Mouse (Mus musculus): ENCODE measurements at regions not wholly inside any gene's neighbourhood (a gene's known extent, or its start where the extent isn't known, plus 50 kb on each side); places are given as distances from the start of the nearest gene placed in this dataset.

DNA sequence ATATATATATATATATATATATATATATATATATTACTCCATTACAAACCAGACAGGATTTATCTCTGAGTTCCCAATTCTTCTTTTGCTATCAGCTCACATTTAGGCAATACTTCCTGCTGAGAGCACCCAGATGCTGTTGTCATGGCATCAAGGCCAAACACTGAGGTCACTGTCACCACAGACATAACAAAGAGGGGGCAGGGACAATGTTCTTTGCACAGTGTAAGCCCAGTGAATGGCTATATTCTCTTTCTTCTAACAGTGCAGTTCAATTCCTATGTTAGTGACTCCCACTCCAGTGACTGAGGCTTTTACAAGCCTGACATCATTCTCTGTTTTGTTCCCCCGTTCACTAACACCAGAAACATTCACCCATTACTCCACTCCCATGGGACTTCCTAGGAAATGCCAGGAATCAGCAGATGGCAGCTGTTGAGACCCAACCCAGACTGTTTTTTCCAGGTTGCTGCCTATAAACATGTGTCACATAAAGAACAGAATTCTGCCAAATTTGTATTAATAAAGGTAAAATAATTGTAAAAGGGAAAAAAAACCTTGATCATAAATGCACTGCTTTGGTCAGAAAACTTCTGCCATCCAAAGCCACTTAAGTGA is 289.5 kb downstream of the Slc22a22 start:
- H3K27ac ChIP-seq (ENCODE audit: low read depth, low read length): no peak overlapping the region
- no peak for TF ChIP-seq CTCF (IDR thresholded peaks at IDR 0.05; ENCODE audit: low read depth)
- H3K27me3 ChIP-seq (replicated peaks; ENCODE audit: control insufficient read depth, insufficient read depth, low read length): no peaks in the 10 kb centered on the region
- no peak overlapping the region for H3K9ac ChIP-seq (ENCODE audit: low read depth, low read length)
- H3K4me3 ChIP-seq (ENCODE audit: low read depth, low read length): no peak overlapping the region
- H3K36me3 ChIP-seq (ENCODE audit: control insufficient read depth, insufficient read depth): no peaks in the 10 kb centered on the region
- 59% methylated on average over 1 of the region's 1 CpGs for WGBS
- no peak for ATAC-seq
- H3K4me1 ChIP-seq (replicated peaks; ENCODE audit: control insufficient read depth, insufficient read depth, low read length): no peaks in the 10 kb centered on the region
- no peaks in the 10 kb centered on the region for H3K9me3 ChIP-seq (ENCODE audit: control insufficient read depth)
- H3K4me2 ChIP-seq (replicated peaks; ENCODE audit: low read depth): no peak overlapping the region

DNA sequence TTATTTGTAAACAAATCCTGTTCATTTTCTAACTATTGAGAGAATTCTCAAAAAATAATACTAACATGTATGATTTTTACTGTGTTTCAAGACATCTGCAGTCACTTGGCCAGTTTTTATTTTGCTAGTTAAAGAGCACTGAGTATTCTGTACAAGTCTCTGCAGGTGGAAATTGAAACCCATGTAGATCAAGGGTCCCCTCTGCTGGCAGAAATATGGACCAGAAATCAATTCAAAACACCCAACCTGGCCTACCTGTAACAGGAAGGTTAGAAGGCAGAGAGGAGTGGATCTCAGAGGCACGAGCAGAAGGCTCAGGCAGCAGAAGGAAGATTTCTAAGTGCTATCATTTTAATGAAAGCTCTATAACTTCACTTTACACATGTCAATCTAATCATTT is 298.3 kb downstream of the Slc22a22 start:
- Histone ChIP-seq H3K4me2 (replicated peaks; ENCODE audit: low read depth) (no peak overlapping the region), H3K4me1 (replicated peaks; ENCODE audit: control insufficient read depth, insufficient read depth, low read length) (no peaks in the 10 kb centered on the region), H3K9me3 (ENCODE audit: control insufficient read depth) (no peaks in the 10 kb centered on the region), H3K4me3 (ENCODE audit: low read depth, low read length) (no peak overlapping the region), H3K36me3 (ENCODE audit: control insufficient read depth, insufficient read depth) (no peaks in the 10 kb centered on the region), H3K27ac (ENCODE audit: low read depth, low read length) (no peak overlapping the region), H3K9ac (ENCODE audit: low read depth, low read length) (no peak overlapping the region), H3K27me3 (replicated peaks; ENCODE audit: control insufficient read depth, insufficient read depth, low read length) (no peaks in the 10 kb centered on the region)
- TF ChIP-seq CTCF (IDR thresholded peaks at IDR 0.05; ENCODE audit: low read depth): peak; percentile 34
- WGBS: 44% methylated on average over 1 of the region's 1 CpGs
- ATAC-seq: no peak

GRCm38 (mm10) chr15:57172723-57173122 is 304.7 kb downstream of the Slc22a22 start:
- no peak overlapping the region for H3K9ac ChIP-seq (ENCODE audit: low read depth, low read length)
- H3K9me3 ChIP-seq (ENCODE audit: control insufficient read depth): no peaks in the 10 kb centered on the region
- no peak overlapping the region for H3K27ac ChIP-seq (ENCODE audit: low read depth, low read length)
- no peaks in the 10 kb centered on the region for H3K4me1 ChIP-seq (replicated peaks; ENCODE audit: control insufficient read depth, insufficient read depth, low read length)
- H3K4me2 ChIP-seq (replicated peaks; ENCODE audit: low read depth): no peak overlapping the region
- 26% methylated on average over 5 of the region's 5 CpGs for WGBS
- no peaks in the 10 kb centered on the region for H3K36me3 ChIP-seq (ENCODE audit: control insufficient read depth, insufficient read depth)
- H3K27me3 ChIP-seq (replicated peaks; ENCODE audit: control insufficient read depth, insufficient read depth, low read length): no peaks in the 10 kb centered on the region
- no peak overlapping the region for H3K4me3 ChIP-seq (ENCODE audit: low read depth, low read length)
- no peak for ATAC-seq
- TF ChIP-seq CTCF (IDR thresholded peaks at IDR 0.05; ENCODE audit: low read depth): no peak

GRCm38 (mm10) chr15:57162401-57163343 is 314.8 kb downstream of the Slc22a22 start:
- Histone ChIP-seq H3K9me3 (ENCODE audit: control insufficient read depth) (no peaks in the 10 kb centered on the region), H3K27me3 (replicated peaks; ENCODE audit: control insufficient read depth, insufficient read depth, low read length) (no peaks in the 10 kb centered on the region)
- ATAC-seq: no peak

DNA sequence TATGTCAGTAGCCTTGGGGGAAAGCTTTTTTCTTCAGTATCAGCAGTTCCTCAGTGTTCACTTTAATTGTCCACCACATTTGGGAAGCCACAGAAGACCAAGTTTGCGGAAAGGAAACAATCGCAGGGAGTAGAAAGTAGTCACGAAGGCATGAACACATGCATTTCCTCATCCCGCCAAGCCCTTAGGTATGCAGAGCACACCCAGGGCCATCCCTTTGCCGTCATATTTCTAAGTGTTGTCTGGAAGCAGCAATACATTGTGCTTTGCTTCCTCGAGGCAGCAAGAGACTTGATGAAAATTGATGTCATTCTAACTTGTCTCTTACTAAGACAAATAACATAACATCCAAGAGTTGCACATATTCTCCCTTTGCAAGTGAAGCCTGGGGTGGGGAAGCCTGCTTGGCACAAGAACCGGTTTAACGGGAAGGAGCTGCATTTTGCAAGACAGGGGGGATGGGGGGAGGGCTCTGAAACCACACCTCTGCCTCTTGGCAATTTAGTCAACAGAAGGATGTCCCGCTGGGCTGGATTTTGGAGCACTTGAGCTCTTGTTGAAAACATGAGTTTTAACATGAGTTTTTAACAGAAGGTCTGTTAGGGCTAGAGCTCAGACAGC is 337.2 kb downstream of the Slc22a22 start:
- Histone ChIP-seq H3K4me2 (replicated peaks; ENCODE audit: low read depth) (no peak overlapping the region), H3K9ac (ENCODE audit: low read depth, low read length) (no peak overlapping the region), H3K4me3 (ENCODE audit: low read depth, low read length) (no peak overlapping the region), H3K4me1 (replicated peaks; ENCODE audit: control insufficient read depth, insufficient read depth, low read length) (no peaks in the 10 kb centered on the region), H3K27me3 (replicated peaks; ENCODE audit: control insufficient read depth, insufficient read depth, low read length) (no peaks in the 10 kb centered on the region), H3K9me3 (ENCODE audit: control insufficient read depth) (no peaks in the 10 kb centered on the region), H3K27ac (ENCODE audit: low read depth, low read length) (no peak overlapping the region), H3K36me3 (ENCODE audit: control insufficient read depth, insufficient read depth) (no peaks in the 10 kb centered on the region)
- WGBS: 19% methylated on average over 9 of the region's 9 CpGs
- ATAC-seq: no peak
- no peak for TF ChIP-seq CTCF (IDR thresholded peaks at IDR 0.05; ENCODE audit: low read depth)

More at GRCm38 (mm10) chr15:57162401-57163343, 314.8 kb downstream of the Slc22a22 start:
- WGBS: 64% methylated on average over 12 of the region's 12 CpGs
- Histone ChIP-seq H3K27ac (ENCODE audit: low read depth, low read length) (no peak overlapping the region), H3K4me1 (replicated peaks; ENCODE audit: control insufficient read depth, insufficient read depth, low read length) (no peaks in the 10 kb centered on the region), H3K4me2 (replicated peaks; ENCODE audit: low read depth) (no peak overlapping the region), H3K36me3 (ENCODE audit: control insufficient read depth, insufficient read depth) (no peaks in the 10 kb centered on the region), H3K4me3 (ENCODE audit: low read depth, low read length) (no peak overlapping the region), H3K9ac (ENCODE audit: low read depth, low read length) (no peak overlapping the region)
- no peak for TF ChIP-seq CTCF (IDR thresholded peaks at IDR 0.05; ENCODE audit: low read depth)

- 81% methylated on average over 3 of the region's 3 CpGs for WGBS
- Histone ChIP-seq H3K27me3 (replicated peaks; ENCODE audit: control insufficient read depth, insufficient read depth, low read length) (no peaks in the 10 kb centered on the region), H3K9ac (ENCODE audit: low read depth, low read length) (no peak overlapping the region), H3K4me1 (replicated peaks; ENCODE audit: control insufficient read depth, insufficient read depth, low read length) (no peaks in the 10 kb centered on the region), H3K9me3 (ENCODE audit: control insufficient read depth) (no peaks in the 10 kb centered on the region), H3K4me3 (ENCODE audit: low read depth, low read length) (no peak overlapping the region), H3K4me2 (replicated peaks; ENCODE audit: low read depth) (no peak overlapping the region), H3K27ac (ENCODE audit: low read depth, low read length) (no peak overlapping the region), H3K36me3 (ENCODE audit: control insufficient read depth, insufficient read depth) (no peaks in the 10 kb centered on the region)
- ATAC-seq: no peak
- TF ChIP-seq CTCF (IDR thresholded peaks at IDR 0.05; ENCODE audit: low read depth): no peak
Observed at GRCm38 (mm10) chr15:57104711-57105110, 372.7 kb downstream of the Slc22a22 start.

All from intestine, postnatal 0 days (tissue).